Mouse (Mus musculus) neural tube, embryonic 10.5 days (tissue): ENCODE results near the gene Sgta.

Source experiments
- DNase-seq: peaks from one replicate; pipeline ENCODE4 v3.0.0-alpha.2; 2017; ENCODE audit warnings: low spot score; ENCODE audit errors: extremely low spot score

The Sgta gene

DNA sequence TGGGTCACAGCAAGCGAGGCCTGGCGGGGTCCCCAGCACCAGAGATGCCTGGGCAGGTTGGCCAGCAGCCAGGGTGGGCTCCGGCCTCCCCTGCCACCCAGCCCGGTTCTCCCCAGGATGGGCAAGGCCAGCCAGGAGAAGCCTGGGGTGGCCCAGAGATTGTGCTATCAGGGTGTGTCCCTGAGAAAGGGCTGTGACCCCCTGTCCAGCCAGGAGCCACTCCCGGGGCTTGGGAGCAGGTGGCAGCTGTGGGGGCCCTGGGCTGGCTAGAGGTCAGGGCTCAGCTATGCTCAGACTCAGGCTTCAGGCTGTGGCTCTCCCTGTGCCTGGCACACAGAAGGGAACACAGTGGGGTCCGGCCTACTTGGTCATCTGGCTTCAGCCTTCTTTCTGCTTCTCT lies 40.3 kb downstream of the Sgta start:
- no peak for DNase-seq

- DNase-seq: no peak
Measured at GRCm38 (mm10) chr10:81018326-81018725, 41.7 kb downstream of the Sgta start.

GRCm38 (mm10) chr10:81016645-81017044 lies 43.3 kb downstream of the Sgta start:
- DNase-seq: peak; percentile 63

- no peak for DNase-seq
Measured at GRCm38 (mm10) chr10:81015666-81016065, 44.3 kb downstream of the Sgta start.

DNA sequence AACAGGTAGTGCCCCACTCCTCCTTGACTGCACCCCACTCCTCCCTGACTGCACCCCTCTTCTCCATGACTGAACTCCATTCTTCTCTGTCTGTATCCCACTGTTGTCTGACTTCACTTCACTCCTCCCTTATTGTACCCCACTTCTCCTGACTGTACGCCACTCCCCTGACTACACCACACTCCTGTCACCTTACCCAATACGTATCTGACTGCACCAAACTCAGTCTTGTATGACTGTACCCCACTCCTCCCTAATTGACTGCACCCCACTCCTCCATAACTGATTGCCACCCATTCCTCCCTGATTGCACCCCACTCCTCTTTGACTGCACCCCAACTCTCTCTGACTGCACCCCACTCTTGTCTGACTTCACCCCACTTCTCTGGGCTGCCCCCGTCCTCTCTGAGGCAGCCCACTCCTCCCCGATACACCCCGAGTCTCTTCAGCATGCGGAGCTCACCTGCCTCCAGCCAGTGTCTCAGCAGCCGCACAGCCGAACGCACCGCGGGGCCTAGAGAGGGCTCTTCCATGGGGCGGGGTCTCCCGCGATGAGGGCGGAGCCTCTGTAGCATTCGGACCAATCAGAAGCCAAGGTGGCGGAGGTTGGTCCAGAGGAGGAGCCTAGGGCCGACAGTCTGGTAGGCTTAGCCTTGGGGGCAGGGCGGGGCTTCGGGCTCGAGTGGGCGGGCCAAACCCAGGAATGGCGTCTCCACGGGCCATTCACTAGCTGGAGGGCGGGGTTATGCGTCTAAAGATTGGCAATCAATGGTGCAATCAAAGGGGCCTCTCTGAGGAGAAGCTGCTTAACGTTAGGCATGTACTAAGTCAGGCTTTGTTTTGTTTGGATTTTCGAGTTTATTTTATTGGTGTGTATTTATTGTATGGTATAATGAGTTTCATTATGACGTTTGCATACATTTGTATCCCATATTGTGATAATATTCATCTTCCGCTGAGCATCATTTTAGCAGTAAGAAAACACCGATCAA lies 45.3 kb downstream of the Sgta start, which contains the start of gene Gng7:
Gene Gng7, minus strand, starts transcription at position 553 of the 992 bp plus-strand sequence.
- DNase-seq: peak; percentile 96

- DNase-seq: no peak
Measured at GRCm38 (mm10) chr10:81010851-81011250, 49.1 kb downstream of the Sgta start.

- DNase-seq: no peak
Measured at GRCm38 (mm10) chr10:81007240-81007639, 52.7 kb downstream of the Sgta start.

GRCm38 (mm10) chr10:81006005-81006677 lies 53.8 kb downstream of the Sgta start:
- no peak for DNase-seq

DNA sequence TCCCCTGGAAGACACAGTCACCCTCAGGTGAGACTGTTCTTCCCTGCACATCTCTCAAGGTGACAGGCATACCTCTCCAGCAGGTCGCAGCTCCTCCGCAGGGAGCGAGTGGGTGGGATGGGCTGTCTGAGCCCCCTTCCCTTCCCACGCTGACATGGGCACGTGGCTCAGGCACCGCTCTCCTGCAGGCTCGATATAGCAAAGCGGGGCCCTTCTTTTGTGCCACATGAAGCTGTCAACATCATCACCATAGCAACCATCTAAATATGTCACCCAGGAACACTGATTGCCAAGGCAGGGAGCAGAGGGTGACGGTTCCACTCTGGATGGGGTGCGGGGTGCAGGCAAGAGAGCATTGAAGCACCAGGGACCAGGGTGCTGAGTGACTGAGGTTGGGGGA lies 58.8 kb downstream of the Sgta start:
- no peak for DNase-seq

DNA sequence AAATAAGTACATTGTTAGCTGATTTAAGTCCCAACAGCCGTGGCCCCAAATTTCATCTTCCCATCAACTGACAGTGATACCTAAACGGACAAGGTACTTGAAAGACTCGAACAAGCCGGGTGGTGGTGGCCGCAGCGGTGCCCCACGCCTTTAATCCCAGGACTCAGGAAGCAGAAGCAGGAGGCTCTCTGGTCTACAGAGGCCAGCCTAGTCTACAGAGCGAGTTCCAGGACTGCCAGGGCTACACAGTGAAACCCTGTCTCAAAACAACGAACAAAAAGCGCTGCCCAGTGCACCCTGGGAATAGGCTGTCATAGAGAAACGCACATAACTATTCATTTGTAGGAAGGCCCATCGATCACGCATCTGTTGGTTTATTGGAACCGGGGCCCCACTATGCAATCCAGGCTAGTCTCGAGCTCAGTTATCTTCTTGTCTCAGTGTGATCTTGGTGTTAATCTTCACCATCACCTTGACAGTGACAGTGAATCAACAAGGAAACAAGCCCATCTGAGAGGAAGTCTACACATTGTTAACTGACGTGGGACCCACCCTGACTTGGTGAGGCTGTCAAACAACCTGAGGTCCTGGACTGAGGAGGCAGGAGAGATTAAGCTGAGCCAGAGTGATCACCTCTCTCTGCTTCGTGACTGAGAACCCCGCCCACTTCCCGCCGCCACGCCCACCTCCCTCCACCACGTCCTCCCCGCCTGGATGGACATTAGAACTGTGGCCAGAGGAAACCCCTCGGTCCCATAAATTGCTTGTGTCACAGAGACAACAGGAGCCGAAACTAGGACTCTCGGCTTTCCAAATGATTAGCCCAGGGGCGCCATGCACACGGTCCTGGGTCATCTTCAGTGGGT lies 59.6 kb downstream of the Sgta start:
- no peak for DNase-seq

DNA sequence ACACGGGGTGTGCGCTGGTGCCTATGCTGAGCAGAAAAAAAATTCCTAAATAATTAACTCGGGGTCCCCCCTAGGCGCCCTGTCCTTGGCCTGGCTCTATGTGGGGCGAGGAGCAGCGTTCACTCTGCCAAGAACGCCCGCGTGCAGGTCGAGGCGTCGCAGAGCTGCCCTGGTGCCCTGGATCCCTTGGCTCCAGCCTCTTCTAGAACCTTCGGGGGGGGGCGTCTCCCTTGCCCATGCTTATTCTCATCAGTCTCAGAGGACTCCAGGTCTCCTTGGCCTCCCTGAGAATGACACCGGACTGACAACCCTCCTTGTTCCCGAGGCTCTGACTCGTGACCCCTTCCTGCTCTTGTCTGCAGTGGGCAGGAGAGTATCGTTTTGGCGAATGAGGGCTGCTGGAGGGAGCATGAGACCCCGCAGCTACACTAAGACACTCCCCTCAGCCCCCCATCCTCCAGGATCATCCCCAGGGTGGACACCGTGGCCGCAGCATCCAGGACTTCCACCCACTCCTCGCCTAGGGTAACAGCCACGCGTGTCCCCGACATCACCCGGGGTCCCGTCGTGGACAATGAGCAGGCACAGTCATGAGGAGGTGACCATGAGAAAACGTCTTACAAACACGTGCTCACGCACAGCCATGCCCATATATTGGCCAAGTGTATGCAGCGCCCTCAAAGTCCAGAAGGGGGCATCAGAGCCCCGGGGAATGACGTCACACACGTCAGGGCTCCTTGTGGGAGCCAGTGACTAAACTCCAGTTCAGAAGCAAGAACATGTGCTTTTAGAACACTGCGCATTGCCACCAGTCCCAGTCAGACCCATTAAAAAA lies 60.4 kb downstream of the Sgta start:
- DNase-seq: peak; percentile 89

DNA sequence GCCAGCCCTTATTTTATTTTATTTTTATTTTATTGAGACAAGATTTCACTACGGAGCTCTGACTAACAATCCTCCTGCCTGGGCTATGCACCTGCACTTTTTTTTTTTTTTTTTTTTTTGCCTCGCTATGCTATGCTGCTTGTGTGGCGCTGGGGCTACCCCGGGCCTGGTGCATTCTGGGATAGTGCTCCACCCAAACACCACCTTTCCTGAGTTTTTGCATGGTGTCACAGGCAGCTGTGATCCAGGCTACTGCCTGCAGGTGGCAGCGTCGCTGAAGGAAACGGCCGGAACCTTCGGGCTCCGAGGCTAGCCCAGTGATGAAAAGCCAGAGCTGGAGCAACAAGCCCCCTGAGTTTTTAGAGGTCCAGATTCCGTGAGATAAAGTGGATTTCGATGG lies 61.2 kb downstream of the Sgta start:
- peak; percentile 56 for DNase-seq

GRCm38 (mm10) chr10:80998021-80998420 lies 62.0 kb downstream of the Sgta start:
- DNase-seq: no peak

- DNase-seq: no peak
Measured at GRCm38 (mm10) chr10:80997332-80997731, 62.6 kb downstream of the Sgta start.

DNA sequence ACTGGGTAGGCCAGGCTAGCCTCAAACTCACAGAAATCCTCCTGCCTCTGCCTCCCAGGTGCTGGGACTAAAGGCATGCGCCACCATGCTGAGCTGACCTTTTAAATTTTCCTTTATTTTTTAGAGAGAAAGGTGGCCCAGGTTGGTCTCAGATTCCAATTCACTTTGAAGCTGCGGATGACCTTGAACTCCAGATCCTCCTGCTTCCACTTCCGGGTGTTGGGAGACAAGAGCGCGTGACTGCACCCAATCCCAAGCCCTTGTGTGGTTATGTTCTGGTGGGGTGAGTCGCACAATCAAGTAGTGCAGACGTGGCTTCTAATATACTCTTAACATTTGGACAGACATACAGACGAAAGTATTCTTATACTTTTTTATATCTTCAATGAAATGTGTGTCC lies 63.5 kb downstream of the Sgta start:
- no peak for DNase-seq

DNA sequence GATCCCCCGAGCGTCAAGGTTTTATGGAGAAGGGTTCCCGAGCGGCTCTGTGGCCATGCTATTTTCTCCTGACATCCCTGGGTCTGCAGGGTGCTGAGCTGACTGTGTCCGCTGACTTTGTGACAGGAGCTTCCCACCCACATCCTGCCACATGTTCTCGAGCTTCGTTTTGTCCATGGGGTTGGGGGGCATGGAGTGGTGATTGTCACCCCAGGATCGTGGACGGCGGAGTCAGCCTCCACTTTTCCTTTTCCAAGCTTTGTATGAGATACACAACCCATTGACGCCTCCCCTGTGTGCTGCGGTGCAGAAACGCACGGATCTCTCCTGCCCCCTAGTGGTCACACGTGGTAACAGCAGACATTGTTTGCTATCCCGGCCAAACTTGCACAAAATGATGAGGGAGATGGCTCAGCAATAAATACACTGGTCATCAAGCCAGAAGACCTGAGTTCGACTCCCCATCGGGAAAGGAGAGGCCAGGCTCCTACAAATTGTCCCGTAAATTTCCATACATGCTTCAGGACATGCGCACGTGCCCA lies 64.8 kb downstream of the Sgta start:
- DNase-seq: peak; percentile 81

DNA sequence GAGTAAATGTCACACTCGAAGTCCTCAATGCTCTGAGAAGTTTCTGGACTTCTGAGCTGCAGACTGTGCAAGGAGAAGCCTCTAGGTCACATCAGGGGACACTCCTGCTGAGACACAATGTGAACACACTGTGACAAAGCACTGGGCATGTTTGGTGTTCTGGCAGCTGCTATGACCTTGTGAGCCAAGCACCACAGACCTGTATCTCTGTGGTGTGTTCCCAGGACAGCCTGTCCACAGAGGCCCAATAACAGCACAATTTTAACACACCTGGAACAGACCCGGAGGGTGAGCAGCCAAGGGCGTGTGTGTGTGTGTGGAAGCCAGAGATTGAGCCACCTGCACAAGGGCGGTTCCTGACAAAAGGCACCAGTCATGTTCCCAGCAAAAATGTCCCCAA lies 65.4 kb downstream of the Sgta start:
- DNase-seq: no peak
